Mouse (Mus musculus) mouse embryonic stem cell (cell line): ENCODE results near the gene Lpcat1.

Experiments
- in situ Hi-C, 2 experiments: fragments of 300-500 bp; cut with MboI; formaldehyde crosslinking; loops; 1 replicate in 1 of 2; 3 replicates in 1 of 2; pipeline ENCODE4 v1.14.3; 2019 to 2020; ENCODE audit warnings: low sequenced_read_pairs in 2 of 2, low pct_unique_long_range_greater_than_20kb in 1 of 2, mixed read lengths in 1 of 2; ENCODE audit not compliant: unreplicated experiment in 1 of 2

Lpcat1 gene

DNA sequence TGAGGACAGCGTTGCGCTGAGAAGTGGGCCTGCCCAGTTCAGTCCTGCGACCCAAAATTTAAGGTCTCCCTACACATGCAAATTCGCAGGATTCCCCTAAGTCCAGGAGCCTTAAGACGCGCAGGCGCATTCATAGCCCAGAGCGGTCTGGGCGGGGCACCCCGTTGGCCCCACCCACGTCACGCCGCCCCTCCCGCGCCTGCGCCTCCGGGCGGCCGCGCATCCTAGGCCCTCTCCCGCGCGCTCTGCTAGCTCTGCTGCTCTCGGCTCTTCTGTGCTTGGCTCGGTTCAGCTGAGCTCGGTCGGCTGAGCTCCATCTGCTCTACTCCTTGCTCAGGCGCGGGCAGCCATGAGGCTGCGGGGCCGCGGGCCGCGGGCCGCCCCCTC, at the start of gene Lpcat1:
Lpcat1 (plus strand) TSS at position 164 of the 387 bp plus-strand sequence.
- in situ Hi-C loops = no loop called here

DNA sequence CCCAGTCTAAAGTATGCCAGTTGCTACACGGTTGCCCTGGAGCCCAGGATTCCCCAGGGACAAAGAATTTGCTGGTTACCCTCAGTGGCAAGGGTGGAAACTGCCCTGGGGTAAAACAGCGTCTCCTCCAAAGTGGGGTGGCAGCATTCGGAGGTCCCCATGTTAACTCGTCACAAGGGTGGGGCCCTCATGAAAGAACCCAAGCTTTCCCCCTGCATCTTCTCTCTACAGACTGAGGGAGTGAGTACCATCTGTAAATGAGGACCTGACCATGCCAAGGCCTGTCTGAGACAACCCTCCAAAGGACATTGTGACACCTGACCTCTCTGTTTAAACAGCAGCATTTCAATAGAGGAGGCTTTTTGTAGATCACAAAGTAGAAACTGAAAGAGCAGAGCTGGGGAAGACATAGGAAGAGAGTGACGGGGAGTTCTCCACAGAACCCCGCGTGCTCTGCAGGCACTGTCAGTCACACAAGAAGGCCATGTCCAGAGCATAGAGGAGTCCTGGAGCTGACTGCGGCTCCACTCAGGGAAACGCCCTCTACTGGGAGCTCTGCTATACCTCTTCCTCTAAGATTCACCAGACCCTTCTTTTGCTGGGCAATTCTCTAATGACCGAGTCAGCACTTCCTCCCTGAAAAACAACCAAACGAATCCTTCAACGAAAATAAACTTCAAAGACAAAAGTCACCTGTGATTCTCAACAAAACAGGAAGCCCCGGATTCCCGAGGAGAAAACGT, 49.3 kb upstream of the Lpcat1 start:
- in situ Hi-C loops = no loop called here

DNA sequence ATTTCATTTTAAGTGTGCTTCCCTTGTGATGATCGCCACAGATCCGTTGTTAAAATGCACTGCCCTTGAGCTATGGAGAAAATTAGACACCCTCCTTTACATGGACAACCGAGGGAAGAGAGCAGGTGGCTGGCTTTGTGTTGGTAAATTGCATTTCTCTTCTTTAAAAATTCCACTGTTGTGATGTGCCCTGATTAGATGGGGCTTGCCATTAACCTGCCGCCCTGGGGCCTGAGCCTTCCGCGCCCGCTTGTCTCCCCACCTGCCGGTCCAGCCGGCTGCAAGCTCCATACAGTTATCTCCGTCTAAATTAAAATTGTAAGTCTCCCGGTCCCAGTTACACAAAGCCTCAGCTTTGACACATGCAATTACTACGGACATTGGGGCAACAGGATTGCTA, 48.7 kb upstream of the Lpcat1 start:
- in situ Hi-C loops = no loop called here

DNA sequence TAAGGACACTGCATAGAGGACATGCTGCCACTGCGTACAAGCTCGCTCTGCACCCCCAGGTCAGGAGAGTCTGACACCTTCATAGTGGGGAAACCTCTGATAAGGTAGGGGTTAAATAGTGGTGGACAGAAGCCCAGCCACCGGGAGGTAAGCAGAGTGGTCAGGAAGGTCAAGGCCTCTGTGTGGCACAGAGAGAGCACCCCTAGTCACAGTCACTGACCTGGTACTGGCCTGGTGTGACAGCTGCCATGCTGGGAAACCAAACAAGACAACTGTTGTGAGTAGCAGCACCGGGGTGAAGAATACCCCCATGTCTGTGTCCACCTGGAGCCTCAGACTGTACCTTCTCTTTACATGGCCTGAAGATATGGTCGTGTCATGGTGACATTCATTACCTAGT, 47.8 kb upstream of the Lpcat1 start:
- in situ Hi-C loops = no loop called here

DNA sequence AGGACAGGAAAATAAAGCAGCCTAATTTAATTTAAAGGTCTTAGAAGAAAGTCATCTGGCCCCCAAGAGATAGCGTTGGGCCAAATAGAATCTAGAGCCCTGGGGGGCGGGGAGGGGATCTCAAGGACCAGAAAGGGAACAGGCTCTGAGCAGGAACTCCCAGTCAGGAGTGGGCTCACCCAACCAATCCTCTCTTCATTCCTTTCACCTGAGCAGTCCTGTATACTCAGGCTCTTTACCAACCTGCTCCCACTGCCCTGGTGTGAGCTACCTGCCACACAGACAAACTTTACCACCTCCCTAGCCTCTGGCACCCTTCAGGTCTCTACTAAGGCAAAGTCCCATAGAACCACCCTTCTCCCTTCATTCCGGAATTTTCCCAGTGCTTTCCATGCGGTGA, 44.0 kb upstream of the Lpcat1 start:
- in situ Hi-C loops = loop anchor here in 1 of 2 experiments (10.0 kb wide), 2 partner anchors 202 to 272 kb away; partner anchors contain the start of gene Tert

DNA sequence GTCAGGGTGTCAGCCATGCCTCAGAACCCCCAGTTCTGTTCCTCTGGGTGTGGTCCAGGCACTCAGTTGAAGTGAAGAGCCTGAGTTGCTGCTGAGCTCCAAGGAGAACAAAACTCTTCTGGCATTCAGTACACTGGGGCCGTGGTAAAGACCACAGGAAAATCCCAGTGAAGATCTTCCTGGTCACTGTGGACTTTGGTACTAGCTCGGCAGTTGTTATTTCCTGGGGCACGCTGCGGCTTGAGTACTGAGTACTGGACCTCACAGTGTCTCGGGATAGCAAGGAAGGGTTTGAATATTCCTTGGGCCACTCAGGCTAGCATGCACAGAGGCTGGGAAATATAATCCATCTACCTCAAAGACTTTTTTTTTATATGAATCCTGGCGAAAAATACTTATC, 42.0 kb upstream of the Lpcat1 start:
- in situ Hi-C loops = loop anchor here (5.0 to 10.0 kb wide), 3 partner anchors 82 to 270 kb away; partner anchors contain the start of gene Tert (in 1 of the 2)

DNA sequence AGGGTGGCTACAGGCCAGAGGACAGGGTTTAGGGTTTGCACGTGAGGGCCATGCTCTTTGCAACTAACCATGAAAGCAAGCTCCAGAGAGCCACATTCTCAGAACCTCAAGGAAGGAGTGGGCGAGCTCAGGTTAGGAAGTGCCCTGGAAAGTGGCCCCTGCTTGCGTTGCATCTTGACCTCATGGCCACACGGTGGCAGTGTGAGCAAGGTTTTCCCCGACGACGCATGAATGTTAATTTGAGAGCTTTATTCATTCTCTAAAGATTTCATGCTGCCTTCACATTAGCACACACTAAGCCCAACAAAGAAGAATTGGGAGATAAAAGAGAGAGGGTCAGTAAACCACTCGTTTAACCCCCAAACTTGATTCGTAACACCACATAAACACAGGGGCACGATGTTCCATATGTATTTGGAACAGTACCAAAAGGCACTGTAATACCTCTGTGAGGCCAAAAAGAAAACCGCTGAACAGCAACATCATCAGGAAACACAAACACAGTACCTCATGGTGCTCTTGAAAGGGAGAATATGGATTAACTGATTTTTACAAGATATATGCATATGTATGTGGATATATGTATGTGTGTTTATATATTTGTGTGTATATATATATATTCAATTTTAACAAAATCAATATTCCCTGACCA, 41.0 kb upstream of the Lpcat1 start:
- in situ Hi-C loops = loop anchor here (5.0 to 10.0 kb wide), 3 partner anchors 81 to 269 kb away; partner anchors contain the start of gene Tert (in 1 of the 2)

DNA sequence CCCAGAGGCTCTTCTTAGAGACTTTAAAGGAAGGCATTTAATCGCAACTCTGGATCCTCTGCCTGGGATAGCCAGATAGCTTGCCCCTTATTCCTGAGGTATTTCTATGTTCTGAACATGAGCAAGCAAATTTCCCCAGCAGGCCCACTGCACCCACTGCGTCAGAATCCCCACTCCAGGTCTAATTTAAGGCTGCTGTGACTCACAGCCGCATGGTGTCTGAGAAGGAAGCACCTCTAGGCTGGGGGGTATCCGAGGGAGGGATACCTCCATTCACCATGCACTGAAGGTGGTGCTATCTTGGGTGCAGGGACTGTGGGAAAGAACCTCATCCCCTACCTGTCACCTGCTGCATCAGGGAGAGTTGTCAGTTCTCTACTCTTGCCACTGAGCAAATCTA, 40.4 kb upstream of the Lpcat1 start:
- in situ Hi-C loops = loop anchor here (5.0 to 10.0 kb wide), 3 partner anchors 81 to 268 kb away; partner anchors contain the start of gene Tert (in 1 of the 2)

DNA sequence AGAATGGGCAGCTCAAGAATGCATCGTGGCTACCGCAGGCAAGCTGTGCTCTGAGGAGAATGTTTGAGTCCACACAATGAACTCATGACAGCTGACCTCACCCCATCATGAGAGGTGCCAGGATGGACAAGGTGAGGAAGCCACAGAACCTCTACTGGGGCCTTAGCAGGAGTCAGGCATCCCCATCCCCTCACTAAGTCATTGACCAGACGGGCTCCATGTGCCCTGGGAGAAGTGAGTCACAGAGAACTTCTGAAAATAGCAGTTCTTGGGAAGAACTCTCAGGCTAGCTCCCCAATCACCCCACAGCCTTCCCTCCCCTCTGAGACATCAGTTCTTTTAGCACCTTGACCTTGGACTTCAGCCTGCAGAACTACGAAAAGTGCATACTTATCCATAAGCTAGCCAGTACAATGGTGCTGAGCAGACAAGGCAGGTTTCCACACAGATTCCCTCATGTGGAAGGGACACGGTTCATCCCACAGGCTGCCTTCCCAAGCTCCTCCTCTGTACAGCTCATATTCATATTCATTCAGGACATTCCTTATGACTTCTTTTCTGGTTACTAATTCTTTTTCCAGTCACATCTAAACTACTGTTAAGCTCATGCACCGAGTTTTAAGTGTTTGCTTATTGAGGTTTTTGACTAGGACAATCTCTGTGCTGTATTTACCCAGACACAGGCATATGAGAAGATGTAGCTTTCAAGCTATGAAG, 37.2 kb upstream of the Lpcat1 start:
- in situ Hi-C loops = loop anchor here (5.0 to 10.0 kb wide), 3 partner anchors 78 to 265 kb away; partner anchors contain the start of gene Tert (in 1 of the 2)

DNA sequence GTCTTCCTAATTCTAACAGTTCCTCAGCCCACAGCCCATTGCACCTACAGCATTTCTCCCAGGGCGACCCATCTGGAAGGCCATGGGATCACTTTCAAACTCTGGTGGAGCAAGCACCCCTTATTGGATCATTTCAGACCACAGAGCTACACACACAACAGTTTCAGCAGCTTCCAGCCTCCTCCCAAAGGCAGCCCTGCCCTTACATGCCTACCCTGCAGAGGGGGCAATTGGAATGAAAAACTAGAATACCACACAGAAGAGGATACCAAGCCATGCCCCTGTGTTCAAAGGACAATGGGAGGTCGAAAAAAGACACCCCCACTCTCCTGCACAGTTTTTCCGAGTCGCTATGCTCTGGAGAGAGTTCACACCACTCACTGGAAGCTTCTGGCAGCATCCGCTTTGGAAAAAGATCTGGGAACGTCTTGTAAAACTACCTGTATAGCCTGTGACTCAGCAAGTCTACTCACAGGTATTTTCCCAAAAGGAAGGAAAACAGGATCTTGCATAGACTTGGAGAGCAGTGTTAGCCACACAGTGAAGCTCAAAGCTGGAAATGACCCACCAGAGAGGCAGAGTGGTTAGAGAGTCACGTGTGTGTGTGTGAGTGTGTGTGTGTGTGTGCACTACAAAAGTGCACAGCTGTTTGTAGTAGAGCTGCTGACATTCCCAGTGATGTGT, 34.4 kb upstream of the Lpcat1 start:
- in situ Hi-C loops = no loop called here

DNA sequence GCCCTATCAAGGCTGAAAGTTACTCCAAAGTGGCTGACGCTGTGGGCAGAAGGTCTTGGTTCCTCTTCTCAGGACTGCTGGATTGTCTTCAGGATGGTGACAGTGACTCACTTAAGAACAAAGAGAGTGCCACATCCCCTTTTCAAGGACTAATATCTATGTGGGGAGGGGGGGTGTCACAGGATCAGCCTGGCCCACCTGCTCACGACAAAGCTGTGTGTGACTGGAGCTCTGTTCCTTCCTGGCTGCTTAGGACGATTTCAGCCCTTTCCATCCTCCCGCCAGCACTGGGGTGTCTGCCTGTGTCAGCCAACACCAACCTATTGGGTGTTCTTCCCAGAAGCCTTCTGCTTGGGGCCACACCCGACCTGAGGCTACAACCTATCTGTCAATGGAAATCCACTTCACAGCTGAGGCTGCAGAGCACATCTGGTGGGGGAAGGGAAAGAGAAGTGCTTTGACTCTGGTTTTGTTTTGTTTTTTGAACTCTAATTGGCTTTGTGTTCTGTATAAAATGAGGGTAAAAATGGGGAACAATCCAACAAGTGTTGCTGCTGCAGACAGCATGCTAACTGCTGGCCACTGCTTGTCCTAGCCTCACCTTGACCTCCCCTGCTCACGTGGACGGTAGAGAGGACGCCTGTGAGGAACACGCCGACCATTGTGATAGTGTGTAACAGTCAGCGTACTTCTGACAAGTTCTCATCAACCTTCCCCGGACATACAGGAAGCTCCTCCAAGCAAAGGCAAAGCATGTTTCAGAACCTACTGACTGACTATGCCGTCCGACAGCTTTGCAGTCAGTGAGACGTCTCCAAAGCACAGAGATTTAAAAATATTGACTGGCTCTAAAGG, 33.1 kb upstream of the Lpcat1 start:
- in situ Hi-C loops = no loop called here

DNA sequence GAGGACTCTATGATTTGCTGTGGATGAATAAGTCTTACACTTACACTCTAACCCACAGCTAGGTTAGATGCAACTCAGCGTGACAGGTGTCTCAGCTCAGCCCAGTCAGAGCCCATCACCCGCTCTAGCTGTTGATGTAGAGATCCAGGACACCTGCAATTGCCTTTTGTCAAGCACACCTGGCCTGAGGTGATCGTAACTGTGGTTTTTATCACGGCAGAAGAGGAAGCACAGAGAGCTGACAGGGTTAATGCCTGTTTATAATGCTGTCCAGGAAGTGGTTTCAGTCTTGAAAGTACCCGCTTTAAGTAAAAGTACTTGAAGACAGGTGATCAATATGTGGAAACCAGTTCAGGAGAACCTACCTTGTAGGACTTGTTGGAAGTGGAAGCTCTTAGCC, 32.3 kb upstream of the Lpcat1 start:
- in situ Hi-C loops = no loop called here

DNA sequence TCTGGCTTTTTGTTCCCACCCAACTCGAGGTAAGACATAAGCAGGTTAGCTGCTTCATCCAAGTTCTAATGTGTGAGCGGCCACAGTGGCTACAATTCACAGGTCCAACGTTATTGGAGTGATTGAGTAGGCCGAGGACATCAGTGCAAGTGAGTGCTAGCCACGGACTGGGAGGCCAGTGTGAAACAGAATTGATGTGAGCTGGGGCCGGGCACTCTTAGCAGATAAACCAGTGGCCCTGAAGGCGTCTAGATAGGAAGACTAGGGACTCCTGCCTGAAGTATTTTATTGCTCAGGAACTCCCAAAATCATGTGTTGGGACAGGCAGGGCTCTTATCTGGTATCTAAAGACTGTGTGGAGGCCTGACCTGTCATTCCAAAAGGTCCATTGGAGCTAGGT, 31.3 kb upstream of the Lpcat1 start:
- in situ Hi-C loops = no loop called here

DNA sequence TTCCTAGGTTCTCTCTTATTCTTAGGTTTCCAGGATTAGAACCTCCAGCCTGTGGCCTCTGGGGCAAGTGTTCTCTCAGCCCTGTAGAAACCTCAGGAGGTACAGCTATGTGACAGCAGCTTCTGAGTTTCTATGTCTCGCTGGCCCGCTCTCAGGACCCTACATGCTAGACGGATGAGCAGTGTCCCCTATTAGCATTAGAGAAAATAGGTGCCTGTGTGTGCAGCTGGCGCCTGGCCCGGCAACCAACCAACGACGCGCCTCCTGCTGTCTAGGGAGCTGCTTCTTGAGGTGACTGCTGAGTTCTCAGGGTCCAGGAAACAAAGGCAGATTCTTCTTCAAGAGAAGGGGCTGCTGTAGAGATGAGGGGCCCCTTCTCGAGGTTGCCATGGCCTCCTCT, 27.9 kb upstream of the Lpcat1 start:
- in situ Hi-C loops = no loop called here

DNA sequence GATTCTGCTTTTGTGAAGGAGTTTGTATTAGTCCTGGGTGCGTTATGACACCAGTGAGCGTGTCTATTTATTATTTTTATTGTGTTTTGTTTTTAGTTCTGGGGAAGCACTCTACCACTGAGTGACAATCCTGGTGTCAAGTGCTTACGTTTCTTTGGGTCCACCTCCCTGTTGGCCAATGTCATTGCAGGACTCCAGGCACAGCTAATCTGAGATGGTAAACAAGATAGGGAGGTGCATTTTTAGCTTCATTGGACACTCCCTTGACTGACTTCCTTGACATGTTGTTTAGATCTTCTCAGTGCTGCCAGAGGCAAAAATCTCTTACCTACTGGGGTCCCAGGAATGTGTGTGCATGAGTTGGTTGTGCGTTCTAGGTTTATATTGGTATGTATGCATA, 26.0 kb upstream of the Lpcat1 start:
- in situ Hi-C loops = no loop called here

DNA sequence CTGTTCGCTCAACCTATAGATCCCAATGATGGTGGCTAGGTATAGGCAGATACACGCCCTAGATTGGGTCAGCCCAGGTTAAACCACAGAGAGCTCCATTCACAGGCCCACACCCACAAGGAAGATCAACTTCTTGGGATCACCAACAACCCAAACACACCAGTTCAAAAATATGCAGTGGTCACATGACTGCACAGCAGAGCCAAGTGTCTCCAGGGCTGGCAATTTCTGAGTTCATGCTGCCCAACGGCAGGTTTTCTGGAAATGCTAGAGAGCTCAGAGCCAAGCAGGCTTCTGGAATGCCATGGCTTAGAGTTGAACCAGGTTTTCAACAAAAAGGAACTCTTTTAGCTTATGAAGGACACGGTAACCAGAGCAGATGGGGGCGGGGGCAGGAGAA, 25.3 kb upstream of the Lpcat1 start:
- in situ Hi-C loops = no loop called here

DNA sequence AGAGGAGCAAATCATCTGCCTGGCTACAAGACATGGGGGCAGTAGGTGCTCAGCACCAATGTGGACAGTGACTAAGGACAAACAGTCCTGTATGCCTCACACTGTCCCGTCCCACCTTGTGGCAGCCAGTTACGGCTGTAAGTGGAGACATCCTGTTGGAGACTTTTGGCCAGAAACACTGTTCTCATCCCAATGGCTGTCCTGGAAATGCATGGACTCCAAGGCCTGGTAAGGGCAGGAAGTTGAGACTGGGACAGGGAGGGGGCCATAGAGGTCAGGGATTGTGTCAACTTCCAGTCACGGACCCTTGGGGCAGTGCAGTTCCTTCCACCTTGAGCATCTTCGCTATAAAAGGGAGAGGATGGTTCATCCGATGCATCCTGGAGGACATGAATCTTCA, 24.6 kb upstream of the Lpcat1 start:
- in situ Hi-C loops = no loop called here
